Mouse (Mus musculus) regulatory T cell (primary cell): ENCODE data around the gene Hnrnph2.

Experiments
- in situ Hi-C: fragments of 300-600 bp; cut with MboI, MseI; formaldehyde crosslinking; loops from one replicate; pipeline ENCODE4 v1.15.1; 2025; ENCODE audit warnings: high pct_unique_total_duplicates

Gene Hnrnph2

DNA sequence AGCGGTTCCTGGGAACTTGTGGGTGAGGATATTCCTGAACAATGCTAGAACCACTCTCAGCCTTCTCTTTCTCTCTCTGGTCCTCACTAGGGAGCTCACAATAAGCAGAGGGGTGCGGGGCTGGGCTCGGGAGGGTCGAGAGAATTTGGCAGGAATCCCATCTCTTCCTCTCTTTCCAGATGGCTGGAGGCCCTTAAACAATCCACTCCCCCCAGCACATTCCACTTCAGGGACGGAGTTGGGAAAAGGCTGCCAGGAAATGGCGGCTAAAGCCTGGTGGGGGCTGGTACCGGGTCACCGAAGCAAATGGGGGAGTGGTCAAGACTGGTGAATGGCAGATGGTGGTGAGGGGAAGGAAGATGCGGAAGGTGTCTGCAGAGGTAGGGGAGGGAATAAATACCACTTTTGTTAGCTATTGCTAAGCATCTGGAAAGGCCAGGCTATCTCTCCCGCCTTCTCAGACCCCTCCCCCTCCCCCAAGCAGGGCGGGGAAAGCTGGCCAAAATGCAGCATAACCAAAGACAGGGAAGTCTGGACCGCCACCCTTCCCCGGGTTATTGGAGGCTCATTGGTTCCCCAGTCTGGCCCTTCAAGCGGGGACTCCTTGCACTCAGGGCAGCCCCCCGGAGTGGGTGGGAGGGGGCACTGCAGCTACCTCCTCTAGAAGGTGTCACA is 11.4 kb downstream of the Hnrnph2 start:
- in situ Hi-C loops, result no loop called here

GRCm38 (mm10) chrX:134614306-134614705 is 13.3 kb downstream of the Hnrnph2 start:
- in situ Hi-C loops, result no loop called here

- in situ Hi-C loops, result no loop called here
These were observed 18.7 kb downstream of the Hnrnph2 start for GRCm38 (mm10) chrX:134619695-134620094.

DNA sequence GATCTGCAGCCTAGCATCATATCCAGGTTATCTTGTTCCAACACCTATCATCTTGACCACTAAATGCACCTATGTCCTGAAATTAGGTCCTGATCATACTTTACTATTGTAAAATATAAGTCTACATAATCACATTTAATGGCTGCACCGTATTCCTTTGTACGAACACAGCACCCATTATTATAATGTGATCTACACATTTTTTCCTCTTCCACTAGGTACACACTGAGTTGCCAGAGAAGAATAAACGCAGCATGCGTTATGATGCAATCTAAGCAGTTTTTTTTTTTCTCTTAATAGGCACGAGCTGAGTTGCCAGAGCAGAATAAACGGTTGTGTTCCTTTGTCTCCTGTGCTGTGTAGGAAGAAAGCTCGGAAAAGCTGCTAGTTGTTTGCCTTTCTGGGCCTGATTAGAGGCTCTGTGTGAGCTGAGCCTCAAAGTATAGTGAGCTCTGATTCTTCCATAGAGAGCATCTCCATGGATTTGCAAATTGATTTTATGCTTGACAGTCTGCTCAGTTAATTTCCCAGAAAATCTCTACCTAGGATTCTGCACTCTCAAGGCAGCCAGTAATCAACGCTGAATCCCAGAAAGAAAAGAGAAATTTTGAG is 19.4 kb downstream of the Hnrnph2 start:
- in situ Hi-C loops, result no loop called here

DNA sequence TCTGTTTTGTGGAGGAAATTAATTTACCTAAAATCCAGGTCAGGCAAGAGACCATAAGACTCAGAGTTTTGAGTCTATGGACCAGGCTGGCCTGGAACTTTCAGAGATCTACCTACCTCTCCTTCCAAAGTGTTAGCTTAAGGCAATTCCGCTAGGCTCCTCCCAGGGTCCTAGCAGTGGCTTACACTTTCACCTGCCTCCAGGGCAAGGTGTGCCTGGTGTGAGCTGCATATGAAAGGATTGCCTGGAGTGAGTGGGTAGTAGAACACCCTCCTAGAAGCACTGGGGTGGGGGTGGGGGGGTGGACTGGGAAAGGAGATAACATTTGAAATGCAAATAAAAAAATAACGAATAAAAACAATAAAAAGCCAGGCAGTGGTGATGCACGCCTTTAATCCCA is 20.7 kb downstream of the Hnrnph2 start:
- in situ Hi-C loops, result no loop called here

GRCm38 (mm10) chrX:134623350-134623749 is 22.4 kb downstream of the Hnrnph2 start:
- in situ Hi-C loops, result no loop called here

GRCm38 (mm10) chrX:134628200-134628599 is 27.2 kb downstream of the Hnrnph2 start:
- in situ Hi-C loops, result loop anchor here (25.0 kb wide), 1 partner anchor 284 kb away; no protein-coding TSS in a partner anchor

DNA sequence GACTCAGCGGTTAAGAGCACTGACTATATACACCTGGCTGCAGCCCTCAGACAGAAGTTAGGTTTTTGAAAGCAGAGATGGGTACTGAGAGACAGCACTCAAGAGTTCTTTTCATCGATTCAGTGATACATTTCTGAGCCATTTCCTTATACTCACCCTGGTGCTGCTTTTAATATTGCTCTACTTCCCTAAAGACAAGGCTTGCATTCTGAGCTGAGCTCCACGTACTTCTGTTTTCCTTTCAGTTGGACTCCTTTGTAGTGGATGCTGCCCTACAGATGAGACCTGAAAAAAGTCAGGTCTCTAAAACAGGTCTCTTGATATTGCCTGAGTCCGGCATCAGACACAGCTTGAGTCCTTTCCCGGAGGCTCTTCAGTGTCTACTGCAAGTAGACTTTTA is 31.7 kb downstream of the Hnrnph2 start:
- in situ Hi-C loops, result loop anchor here (25.0 kb wide), 1 partner anchor 280 kb away; no protein-coding TSS in a partner anchor

DNA sequence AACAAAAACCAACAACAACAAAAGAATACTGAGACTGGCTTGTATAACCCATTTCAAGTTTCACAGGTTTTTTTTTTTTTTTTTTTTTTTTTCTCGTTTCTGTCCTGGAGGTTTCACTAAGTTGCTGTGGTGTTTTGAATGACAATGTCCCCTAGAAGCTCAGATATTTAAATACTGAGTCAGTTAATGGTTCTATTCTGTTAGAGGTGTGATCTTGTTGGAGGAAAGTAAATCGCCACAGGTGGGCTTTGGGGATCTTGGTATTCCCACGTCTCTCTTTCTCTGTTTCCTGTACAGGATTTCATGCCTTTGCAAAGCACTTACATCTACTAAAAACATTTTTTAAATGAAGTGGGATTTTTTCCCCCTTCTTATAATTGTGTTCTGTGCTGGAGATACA is 34.1 kb downstream of the Hnrnph2 start:
- in situ Hi-C loops, result loop anchor here (25.0 kb wide), 1 partner anchor 277 kb away; no protein-coding TSS in a partner anchor

GRCm38 (mm10) chrX:134635860-134636259 is 34.9 kb downstream of the Hnrnph2 start:
- in situ Hi-C loops, result loop anchor here (25.0 kb wide), 1 partner anchor 276 kb away; no protein-coding TSS in a partner anchor

- in situ Hi-C loops, result loop anchor here (25.0 kb wide), 1 partner anchor 271 kb away; no protein-coding TSS in a partner anchor
These were observed 40.2 kb downstream of the Hnrnph2 start for GRCm38 (mm10) chrX:134641000-134641760.

GRCm38 (mm10) chrX:134646338-134646737 is 45.4 kb downstream of the Hnrnph2 start:
- in situ Hi-C loops, result loop anchor here (25.0 kb wide), 1 partner anchor 266 kb away; no protein-coding TSS in a partner anchor

- in situ Hi-C loops, result loop anchor here (25.0 kb wide), 1 partner anchor 265 kb away; no protein-coding TSS in a partner anchor
These were observed 46.4 kb downstream of the Hnrnph2 start for GRCm38 (mm10) chrX:134647421-134647820.

DNA sequence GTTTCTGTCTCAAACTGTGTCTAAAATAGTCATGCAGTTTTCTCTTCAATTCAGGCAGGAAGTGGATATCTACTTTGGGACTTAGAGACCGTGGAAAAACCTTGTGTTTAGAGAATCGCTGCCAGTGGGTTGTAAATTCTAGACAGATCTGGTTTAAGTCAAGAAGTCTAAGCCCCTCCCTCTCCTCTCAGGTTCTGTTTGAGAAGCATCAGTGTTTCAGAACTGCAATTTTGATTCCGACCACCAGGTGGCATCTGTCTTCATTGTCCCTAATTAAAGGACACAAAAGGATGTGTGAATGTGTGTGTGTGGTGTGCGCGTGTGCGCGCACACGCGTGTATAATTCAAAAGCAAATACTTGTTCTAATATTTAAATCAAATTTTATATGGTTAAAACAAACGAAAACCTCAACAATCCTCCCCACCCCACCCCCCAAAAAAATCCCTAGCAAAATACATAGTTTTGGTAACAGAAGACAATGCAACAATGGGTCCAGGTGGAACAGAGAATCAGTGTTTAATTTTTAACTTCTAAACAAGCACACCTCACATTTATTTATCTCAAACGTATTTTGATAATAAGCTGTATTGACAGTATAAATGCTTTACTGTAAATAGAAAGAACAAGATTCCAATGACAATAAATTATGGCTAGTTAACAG is 47.2 kb downstream of the Hnrnph2 start:
- in situ Hi-C loops, result loop anchor here (25.0 kb wide), 1 partner anchor 264 kb away; no protein-coding TSS in a partner anchor

DNA sequence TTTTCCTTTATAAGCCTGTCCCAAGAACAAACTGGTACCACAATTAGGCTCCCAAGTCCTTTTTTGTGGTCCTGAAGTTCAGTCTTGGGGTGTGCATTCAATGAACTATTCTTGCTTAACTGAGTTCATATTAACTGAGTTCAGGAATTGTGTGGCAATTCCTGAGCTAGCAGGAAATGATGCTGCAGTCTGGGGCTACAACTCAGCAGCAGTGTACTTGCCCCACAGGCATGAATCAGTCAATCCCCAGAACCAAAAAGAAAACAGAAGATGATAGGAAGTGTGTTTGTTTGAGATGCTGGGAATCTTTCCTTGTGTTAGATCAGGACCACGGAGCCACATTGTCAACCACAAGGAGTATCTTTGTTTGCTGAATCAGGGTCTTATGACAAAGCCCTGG is 51.1 kb downstream of the Hnrnph2 start:
- in situ Hi-C loops, result no loop called here
